Mouse (Mus musculus) forebrain, embryonic 15.5 days (tissue): ENCODE results near the gene Slc4a7. TPM values are rescaled to one million over a fixed set of nuclear protein-coding genes. Genes with fewer than 3 reads are reported as not detected.
A peak's percentile ranks its signal among the peaks of the same experiment; 100 is the strongest.

Experiments
- ATAC-seq: fragments of 200-750 bp; cut with Nextera tagmentation; replicated peaks from 2 replicates; pipeline ENCODE4 v1.8.0; 2017; ENCODE audit warnings: mild to moderate bottlenecking, moderate TSS enrichment, moderate library complexity
- H3K27ac ChIP-seq: fragments of 300-500 bp; sonication (generic); replicated peaks from 2 replicates; pipeline ENCODE4 v1.5.1; 2015; ENCODE audit warnings: mild to moderate bottlenecking, inconsistent platforms
- H3K27me3 ChIP-seq: fragments of 300-500 bp; sonication (generic); 2 replicates; pipeline ENCODE4 v1.6.1; 2015; ENCODE audit warnings: inconsistent platforms
- H3K36me3 ChIP-seq: fragments of 300-500 bp; sonication (generic); 2 replicates; pipeline ENCODE4 v1.6.1; 2015; ENCODE audit warnings: mild to moderate bottlenecking, inconsistent platforms
- H3K4me1 ChIP-seq: fragments of 300-500 bp; sonication (generic); 2 replicates; pipeline ENCODE4 v1.6.1; 2015; ENCODE audit warnings: inconsistent platforms
- H3K4me2 ChIP-seq: fragments of 300-500 bp; sonication (generic); replicated peaks from 2 replicates; pipeline ENCODE4 v1.6.1; 2015; ENCODE audit warnings: mild to moderate bottlenecking, inconsistent platforms
- H3K4me3 ChIP-seq: fragments of 300-500 bp; sonication (generic); 2 replicates; pipeline ENCODE4 v1.5.1; 2015; ENCODE audit warnings: mild to moderate bottlenecking, inconsistent platforms
- H3K9ac ChIP-seq: fragments of 300-500 bp; sonication (generic); replicated peaks from 2 replicates; pipeline ENCODE4 v1.6.1; 2015; ENCODE audit warnings: mild to moderate bottlenecking, inconsistent platforms
- H3K9me3 ChIP-seq: fragments of 300-500 bp; sonication (generic); 2 replicates; pipeline ENCODE4 v1.6.1; 2016; ENCODE audit warnings: inconsistent platforms
- WGBS: fragments of 180-500 bp; shearing (Covaris S2); methylation state at CpG from one replicate; pipeline ENCODE4 v1.1.7; 2015; ENCODE audit warnings: mixed read lengths; 5-methylcytosine and 5-hydroxymethylcytosine counted together
- polyA plus RNA-seq: library from polyadenylated mRNA; unstranded; fragments of >200 nt; fragmentation: Nextera tagmentation; extraction: Ambion mirVana; gene quantifications from 2 replicates; pipeline ENCODE4 v1.2.1, GENCODE M21; 2015

The Slc4a7 gene
- polyA plus RNA-seq, 1 experiment from 2014 or later = 38.5 TPM

DNA sequence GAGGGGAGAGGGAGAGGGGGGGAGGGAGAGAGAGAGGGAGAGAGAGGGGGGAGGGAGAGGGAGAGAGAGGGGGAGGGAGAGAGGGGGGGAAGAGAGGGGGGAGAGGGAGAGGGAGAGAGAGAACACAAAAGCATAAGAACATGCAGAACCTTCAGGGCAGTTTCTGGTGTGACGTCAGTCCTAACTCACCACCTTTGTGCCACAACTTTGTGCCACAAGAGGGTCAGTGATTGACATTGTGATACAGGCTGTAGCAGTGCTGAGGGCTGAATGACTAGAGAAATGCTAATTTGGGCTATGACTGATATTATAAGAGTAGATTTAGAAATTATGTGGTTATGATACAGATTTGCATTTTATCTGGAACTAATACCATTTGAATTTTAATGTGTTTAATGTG is 5.0 kb downstream of the Slc4a7 start:
- H3K27me3 ChIP-seq = no peaks in the 10 kb centered on the region
- peaks cover 8% of the 10 kb centered on the region for H3K36me3 ChIP-seq
- no peak for ATAC-seq
- H3K27ac ChIP-seq = no peak overlapping the region
- peaks cover 23% of the 10 kb centered on the region for H3K4me1 ChIP-seq
- WGBS = 29% methylated on average over 1 of the region's 1 CpGs
- no peak overlapping the region for H3K4me3 ChIP-seq
- no peak overlapping the region for H3K4me2 ChIP-seq
- no peak overlapping the region for H3K9ac ChIP-seq
- H3K9me3 ChIP-seq = no peaks in the 10 kb centered on the region

DNA sequence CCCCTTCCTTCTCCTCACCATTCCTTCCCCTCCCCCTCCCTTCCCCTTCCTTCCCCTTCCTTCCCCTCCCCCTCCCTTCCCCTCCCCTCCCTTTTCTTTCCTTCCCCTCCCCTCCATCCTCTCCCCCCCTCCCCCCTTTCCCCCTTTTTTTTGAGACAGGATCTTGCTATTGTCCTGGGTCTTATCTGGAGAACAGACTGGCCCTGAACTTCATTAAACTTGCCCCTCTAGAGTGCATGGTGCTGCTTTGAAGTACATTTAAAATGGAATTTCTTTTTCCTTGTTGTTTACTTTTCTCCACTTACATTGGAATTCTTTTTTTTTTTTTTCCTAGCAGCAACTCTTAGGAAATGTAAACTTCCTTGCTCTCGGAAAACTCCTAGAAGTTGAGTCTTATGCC is 6.9 kb downstream of the Slc4a7 start:
- H3K9ac ChIP-seq = no peak overlapping the region
- 95% methylated on average over 1 of the region's 1 CpGs for WGBS
- H3K4me1 ChIP-seq = peaks cover 22% of the 10 kb centered on the region
- no peak overlapping the region for H3K4me2 ChIP-seq
- peaks cover 8% of the 10 kb centered on the region for H3K36me3 ChIP-seq
- ATAC-seq = no peak
- no peak overlapping the region for H3K27ac ChIP-seq
- H3K4me3 ChIP-seq = no peak overlapping the region
- no peaks in the 10 kb centered on the region for H3K9me3 ChIP-seq
- no peaks in the 10 kb centered on the region for H3K27me3 ChIP-seq

DNA sequence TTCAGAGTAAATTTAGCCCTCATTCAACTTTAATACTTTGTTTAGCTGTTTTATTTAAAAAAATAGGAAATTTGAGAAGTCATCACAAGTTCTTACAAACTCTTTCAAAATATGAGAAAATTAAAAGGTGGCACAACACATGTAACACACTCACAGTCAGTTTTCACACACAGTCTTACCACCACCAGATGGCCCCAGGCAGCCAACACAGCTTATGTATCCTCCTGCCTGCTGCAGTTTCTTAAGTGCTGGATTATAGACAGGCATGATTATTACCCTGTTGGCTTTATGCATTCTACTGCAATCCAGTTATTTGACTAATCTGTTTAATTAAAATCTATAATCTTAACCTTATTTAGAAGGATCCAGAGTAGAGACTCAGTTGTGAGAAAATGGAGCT is 12.1 kb downstream of the Slc4a7 start:
- Histone ChIP-seq H3K36me3 (peaks cover 8% of the 10 kb centered on the region), H3K9me3 (no peaks in the 10 kb centered on the region), H3K27me3 (no peaks in the 10 kb centered on the region), H3K27ac (no peak overlapping the region), H3K4me1 (no peaks in the 10 kb centered on the region; the same call in 1 of the 2 replicates), H3K4me3 (no peak overlapping the region), H3K9ac (no peak overlapping the region), H3K4me2 (no peak overlapping the region)
- peak; percentile 82; the same call in 1 of the 2 replicates for ATAC-seq

DNA sequence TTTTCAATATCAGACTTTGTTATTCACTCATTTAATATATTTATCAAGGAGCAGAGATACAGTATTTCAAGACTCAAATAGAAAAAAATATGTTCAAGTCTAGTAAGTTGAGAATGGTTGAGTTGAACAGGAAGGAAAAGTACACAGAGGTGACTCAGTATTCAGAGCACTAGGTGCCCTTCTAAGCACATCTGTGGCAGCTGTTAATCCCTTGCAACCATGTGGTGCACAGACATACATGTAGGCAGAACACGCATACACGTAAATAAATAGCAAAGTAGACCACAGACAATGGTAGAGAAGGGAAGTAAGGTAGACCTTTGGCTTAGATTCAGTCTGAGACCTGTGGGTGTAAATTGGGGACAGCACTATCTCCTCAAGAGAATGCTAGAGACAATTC is 13.7 kb downstream of the Slc4a7 start:
- no peaks in the 10 kb centered on the region for H3K9me3 ChIP-seq
- ATAC-seq = no peak
- H3K4me1 ChIP-seq = no peaks in the 10 kb centered on the region; the same call in 1 of the 2 replicates
- peaks cover 4% of the 10 kb centered on the region; the same call in 1 of the 2 replicates for H3K36me3 ChIP-seq
- no peak overlapping the region for H3K27ac ChIP-seq
- 90% methylated on average over 2 of the region's 2 CpGs for WGBS
- H3K27me3 ChIP-seq = no peaks in the 10 kb centered on the region
- H3K4me2 ChIP-seq = no peak overlapping the region
- H3K4me3 ChIP-seq = no peak overlapping the region
- H3K9ac ChIP-seq = no peak overlapping the region

DNA sequence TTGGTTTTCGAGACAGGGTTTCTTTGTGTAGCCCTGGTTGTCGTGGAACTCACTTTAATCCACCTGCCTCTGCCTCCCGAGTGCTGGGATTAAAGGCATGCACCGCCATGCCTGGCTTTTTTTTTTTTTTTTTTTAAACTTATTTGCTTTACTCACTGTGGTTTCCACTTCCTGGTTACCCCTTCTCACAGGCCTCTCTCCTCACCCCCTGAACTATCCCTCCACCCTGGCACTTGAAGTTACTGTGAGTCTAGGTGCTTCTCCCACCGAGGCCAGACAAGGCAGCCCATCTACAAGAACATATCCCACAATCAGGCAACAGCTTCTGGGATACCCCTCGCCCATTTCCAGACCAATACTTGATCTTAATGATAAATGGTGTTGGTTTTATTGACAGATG is 14.8 kb downstream of the Slc4a7 start:
- ATAC-seq = no peak
- Histone ChIP-seq H3K27me3 (no peaks in the 10 kb centered on the region), H3K9me3 (no peaks in the 10 kb centered on the region), H3K27ac (no peak overlapping the region), H3K4me3 (no peak overlapping the region), H3K36me3 (no peaks in the 10 kb centered on the region), H3K4me2 (no peak overlapping the region), H3K9ac (no peak overlapping the region), H3K4me1 (no peaks in the 10 kb centered on the region; the same call in 1 of the 2 replicates)
- WGBS = 74% methylated on average over 6 of the region's 6 CpGs

DNA sequence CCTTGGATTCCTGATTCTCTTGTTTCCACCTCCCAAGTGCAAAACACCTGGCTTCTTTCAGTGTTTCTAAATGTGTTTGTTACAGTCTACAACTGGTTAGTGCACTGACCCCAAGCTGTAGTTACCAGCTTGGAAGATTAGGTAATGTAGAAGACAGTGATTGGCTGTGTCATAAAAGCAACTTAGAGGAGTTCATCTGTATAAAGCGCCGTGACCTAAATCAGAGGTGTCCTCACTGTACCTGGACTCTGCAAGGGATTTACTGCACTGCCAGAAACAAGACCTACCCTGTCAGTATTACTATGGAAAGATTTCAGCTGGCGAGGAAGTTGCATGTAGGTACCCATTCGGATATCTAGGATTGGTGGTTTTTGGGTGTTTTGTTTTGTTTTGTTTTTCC is 16.5 kb downstream of the Slc4a7 start:
- Histone ChIP-seq H3K4me2 (no peak overlapping the region), H3K4me1 (no peaks in the 10 kb centered on the region; the same call in 1 of the 2 replicates), H3K4me3 (no peak overlapping the region), H3K27ac (no peak overlapping the region), H3K9ac (no peak overlapping the region), H3K36me3 (no peaks in the 10 kb centered on the region), H3K27me3 (no peaks in the 10 kb centered on the region), H3K9me3 (no peaks in the 10 kb centered on the region)
- 92% methylated on average over 4 of the region's 4 CpGs for WGBS
- ATAC-seq = no peak

DNA sequence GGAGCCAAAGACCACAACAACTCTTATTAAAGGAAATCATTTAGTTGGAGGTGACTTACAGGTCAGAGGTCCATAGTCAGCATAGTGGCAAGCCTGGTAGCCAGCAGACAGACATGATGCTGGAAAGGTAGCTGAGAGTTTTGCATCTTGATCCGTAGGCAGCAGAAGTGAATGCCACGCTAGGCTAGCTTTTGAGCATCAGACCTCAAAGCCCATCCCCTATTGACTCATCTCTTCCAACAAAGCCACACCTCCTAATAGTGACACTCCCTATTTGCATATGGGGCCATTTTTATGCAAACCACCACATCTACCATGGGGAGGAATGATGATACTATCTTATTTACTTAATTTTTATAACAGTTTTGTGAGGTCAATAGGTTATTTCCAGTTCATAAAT is 79.1 kb downstream of the Slc4a7 start:
- Histone ChIP-seq H3K9me3 (no peaks in the 10 kb centered on the region), H3K4me1 (no peaks in the 10 kb centered on the region), H3K27me3 (no peaks in the 10 kb centered on the region), H3K9ac (no peak overlapping the region), H3K27ac (no peak overlapping the region), H3K36me3 (peaks cover 55% of the 10 kb centered on the region), H3K4me3 (no peak overlapping the region), H3K4me2 (no peak overlapping the region)
- WGBS = 86% methylated on average over 2 of the region's 2 CpGs
- no peak for ATAC-seq

DNA sequence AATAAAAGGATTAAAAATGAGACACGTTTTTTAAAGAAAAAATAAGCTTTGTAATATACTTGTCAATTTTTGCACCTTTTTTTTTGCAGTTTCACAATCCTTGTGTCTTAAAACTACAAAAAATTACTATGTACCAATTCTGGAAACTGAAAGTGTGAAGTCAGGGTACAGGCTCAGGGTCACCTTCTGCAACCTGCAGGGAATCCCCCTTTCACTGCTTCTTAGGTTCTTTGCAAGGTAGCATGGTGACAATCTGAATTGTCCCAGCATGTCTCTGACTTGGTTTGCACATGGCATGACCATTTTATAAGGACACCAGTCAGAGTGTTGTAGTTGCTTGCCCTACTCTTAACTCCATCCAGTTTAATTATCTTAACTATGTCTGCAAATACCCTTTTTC is 82.1 kb downstream of the Slc4a7 start:
- H3K36me3 ChIP-seq = peaks cover 51% of the 10 kb centered on the region

DNA sequence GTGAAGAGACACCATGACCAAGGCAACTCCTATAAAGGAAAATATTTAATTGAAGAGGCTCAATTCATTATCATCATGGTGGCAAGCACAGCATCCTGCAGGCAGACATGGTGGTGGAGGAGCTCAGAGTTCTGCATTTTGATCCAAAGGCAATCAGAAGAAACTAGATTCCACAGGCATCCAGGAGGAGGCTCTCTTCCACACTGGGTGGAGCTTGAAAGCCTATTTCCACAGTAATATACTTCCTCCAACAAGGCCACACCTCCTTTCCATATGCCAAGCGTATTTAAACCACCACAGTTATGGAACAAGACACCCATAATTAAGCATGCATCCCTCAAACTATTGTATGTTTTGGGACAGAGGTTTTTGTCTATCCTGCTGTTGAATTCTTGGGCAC is 84.9 kb downstream of the Slc4a7 start:
- no peak overlapping the region for H3K9ac ChIP-seq
- no peaks in the 10 kb centered on the region for H3K27me3 ChIP-seq
- no peaks in the 10 kb centered on the region for H3K4me1 ChIP-seq
- WGBS = 97% methylated on average over 1 of the region's 1 CpGs
- no peak overlapping the region for H3K4me3 ChIP-seq
- no peaks in the 10 kb centered on the region for H3K9me3 ChIP-seq
- H3K27ac ChIP-seq = no peak overlapping the region
- H3K36me3 ChIP-seq = peaks cover 49% of the 10 kb centered on the region
- no peak for ATAC-seq
- no peak overlapping the region for H3K4me2 ChIP-seq

More for the DNA sequence above, 82.1 kb downstream of the Slc4a7 start:
- no peak overlapping the region for H3K4me3 ChIP-seq
- no peaks in the 10 kb centered on the region for H3K4me1 ChIP-seq
- no peaks in the 10 kb centered on the region for H3K9me3 ChIP-seq
- H3K4me2 ChIP-seq = no peak overlapping the region
- ATAC-seq = no peak
- H3K27me3 ChIP-seq = no peaks in the 10 kb centered on the region
- H3K27ac ChIP-seq = no peak overlapping the region
- no peak overlapping the region for H3K9ac ChIP-seq
- 91% methylated on average over 1 of the region's 1 CpGs for WGBS

DNA sequence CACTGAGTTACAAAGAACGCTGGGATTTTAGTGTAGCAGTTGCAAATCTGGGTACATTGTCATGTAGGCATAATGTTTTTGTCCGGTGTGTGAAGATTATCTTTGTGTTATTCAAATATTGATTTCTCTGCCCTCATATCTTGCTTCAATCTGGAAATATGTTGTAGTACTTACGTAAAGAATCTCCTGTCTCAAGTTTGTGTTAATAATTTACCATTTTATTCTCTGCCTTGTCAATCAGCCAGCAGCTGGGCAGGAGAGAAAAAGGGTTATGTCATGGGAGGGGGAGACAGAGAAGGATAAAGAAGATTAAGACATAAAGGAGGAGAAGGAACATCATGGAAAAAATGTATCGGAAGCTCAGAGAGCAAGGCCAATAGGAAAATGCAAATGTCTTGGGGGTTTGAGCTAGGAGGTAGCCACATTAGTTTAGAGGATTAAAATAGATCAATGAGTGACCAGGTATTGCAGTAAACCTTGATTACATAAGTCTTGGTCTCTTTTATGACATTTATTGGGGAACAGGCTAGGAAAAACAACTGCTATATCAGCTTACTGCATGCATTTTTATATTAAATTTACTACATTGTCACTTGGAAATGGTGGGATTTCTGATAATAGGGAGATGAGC is 87.9 kb downstream of the Slc4a7 start:
- H3K27me3 ChIP-seq = no peaks in the 10 kb centered on the region
- H3K4me2 ChIP-seq = no peak overlapping the region
- no peak overlapping the region for H3K9ac ChIP-seq
- H3K4me1 ChIP-seq = no peaks in the 10 kb centered on the region
- no peak overlapping the region for H3K27ac ChIP-seq
- H3K4me3 ChIP-seq = no peak overlapping the region
- no peak for ATAC-seq
- H3K36me3 ChIP-seq = peaks cover 42% of the 10 kb centered on the region
- H3K9me3 ChIP-seq = no peaks in the 10 kb centered on the region
- WGBS = 94% methylated on average over 4 of the region's 4 CpGs

DNA sequence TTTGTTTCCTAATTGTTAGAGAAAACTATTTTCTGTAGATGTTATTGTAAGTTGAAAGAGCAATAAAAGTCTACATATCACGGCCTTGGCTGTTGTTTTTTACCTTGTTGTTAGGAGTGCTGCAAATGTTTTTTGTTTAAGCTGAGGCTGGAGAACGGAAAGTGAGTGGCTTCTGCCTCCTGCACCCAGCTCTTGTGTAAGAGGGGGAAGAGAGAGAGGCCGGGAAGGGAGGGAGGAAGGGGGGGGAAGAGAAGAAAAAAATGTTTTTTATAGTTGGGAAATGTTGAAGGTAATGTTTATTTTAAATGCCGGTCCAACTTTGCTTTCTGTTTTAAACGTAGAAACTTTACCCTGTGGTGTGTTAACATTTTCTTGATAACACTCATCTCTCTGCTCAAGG is 97.8 kb downstream of the Slc4a7 start:
- no peaks in the 10 kb centered on the region for H3K4me1 ChIP-seq
- H3K27me3 ChIP-seq = no peaks in the 10 kb centered on the region
- no peaks in the 10 kb centered on the region for H3K9me3 ChIP-seq
- ATAC-seq = no peak
- WGBS = 90% methylated on average over 5 of the region's 5 CpGs
- no peak overlapping the region for H3K9ac ChIP-seq
- H3K27ac ChIP-seq = no peak overlapping the region
- no peak overlapping the region for H3K4me2 ChIP-seq
- peaks cover 15% of the 10 kb centered on the region for H3K36me3 ChIP-seq
- H3K4me3 ChIP-seq = no peak overlapping the region

DNA sequence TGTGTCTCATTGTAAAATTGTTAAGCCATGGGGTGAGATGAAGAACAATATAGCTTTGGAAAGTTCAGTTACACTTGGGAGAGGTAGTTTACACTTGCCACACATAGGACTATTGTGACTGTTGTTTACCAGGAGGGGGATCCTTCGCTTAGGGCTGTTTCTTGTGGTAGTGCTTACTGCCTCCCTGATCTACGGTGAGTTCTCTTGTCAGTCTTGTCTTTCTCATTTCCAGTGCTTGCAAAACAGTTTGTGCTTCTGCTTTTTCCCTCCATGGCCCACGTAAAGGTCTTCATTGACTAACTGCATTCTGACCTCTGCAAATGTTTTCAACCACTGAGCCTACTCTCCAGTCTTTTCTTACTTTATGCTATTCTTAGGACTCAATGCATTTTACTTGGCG is 98.3 kb downstream of the Slc4a7 start:
- Histone ChIP-seq H3K4me3 (no peak overlapping the region), H3K36me3 (peaks cover 15% of the 10 kb centered on the region), H3K4me2 (no peak overlapping the region), H3K27ac (no peak overlapping the region), H3K9me3 (no peaks in the 10 kb centered on the region), H3K27me3 (no peaks in the 10 kb centered on the region), H3K9ac (no peak overlapping the region), H3K4me1 (no peaks in the 10 kb centered on the region)
- ATAC-seq = no peak
- 95% methylated on average over 4 of the region's 4 CpGs for WGBS

DNA sequence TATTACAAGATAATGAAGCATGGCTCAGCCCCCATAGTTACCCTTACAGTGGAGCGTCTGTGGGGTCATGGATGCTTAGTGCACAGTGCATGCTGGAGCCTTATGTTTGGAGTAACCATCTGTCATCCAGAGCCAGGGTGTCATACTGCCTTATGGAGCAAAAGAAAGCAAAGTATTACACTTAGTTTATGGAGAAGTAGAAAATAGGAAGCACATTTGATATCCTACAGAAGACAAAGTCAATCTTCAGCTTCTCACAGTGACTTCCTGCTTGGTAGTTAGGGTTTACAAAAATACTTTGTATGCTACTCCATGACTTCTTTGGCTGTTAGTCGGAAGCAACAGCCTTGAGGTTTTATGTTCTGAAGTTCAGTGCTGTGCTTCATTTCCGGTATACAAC is 98.7 kb downstream of the Slc4a7 start:
- H3K9me3 ChIP-seq = no peaks in the 10 kb centered on the region
- no peak overlapping the region for H3K4me3 ChIP-seq
- no peaks in the 10 kb centered on the region for H3K4me1 ChIP-seq
- no peak overlapping the region for H3K27ac ChIP-seq
- no peaks in the 10 kb centered on the region for H3K27me3 ChIP-seq
- ATAC-seq = 0 out of 2 replicates have a peak, but pooled peaks have one; percentile 21
- H3K36me3 ChIP-seq = peaks cover 15% of the 10 kb centered on the region
- no peak overlapping the region for H3K9ac ChIP-seq
- WGBS = 97% methylated on average over 3 of the region's 3 CpGs
- H3K4me2 ChIP-seq = no peak overlapping the region
